Mouse (Mus musculus): ENCODE results near the gene Vmp1.

Vmp1 gene

GRCm38 (mm10) chr11:86629445-86629844 lies 54.2 kb downstream of the Vmp1 start:
- no peak for DNase-seq

GRCm38 (mm10) chr11:86628448-86628847 lies 55.2 kb downstream of the Vmp1 start:
- DNase-seq, result no peak

GRCm38 (mm10) chr11:86627649-86628048 lies 56.0 kb downstream of the Vmp1 start:
- DNase-seq, result no peak

GRCm38 (mm10) chr11:86626714-86627113 lies 56.9 kb downstream of the Vmp1 start:
- no peak for DNase-seq

- DNase-seq, result no peak
These were observed 59.2 kb downstream of the Vmp1 start for GRCm38 (mm10) chr11:86624237-86624941.

- no peak for DNase-seq
These were observed 60.1 kb downstream of the Vmp1 start for GRCm38 (mm10) chr11:86623402-86624010.

- DNase-seq, result no peak
These were observed 61.3 kb downstream of the Vmp1 start for GRCm38 (mm10) chr11:86622191-86622912.

GRCm38 (mm10) chr11:86621139-86621538 lies 62.5 kb downstream of the Vmp1 start:
- peak; percentile 39 to 43 for DNase-seq

GRCm38 (mm10) chr11:86618548-86619335 lies 64.9 kb downstream of the Vmp1 start:
- DNase-seq, result no peak

- DNase-seq, result no peak
These were observed 69.0 kb downstream of the Vmp1 start for GRCm38 (mm10) chr11:86614607-86615006.

GRCm38 (mm10) chr11:86614056-86614530 lies 69.5 kb downstream of the Vmp1 start:
- DNase-seq, result no peak

GRCm38 (mm10) chr11:86611991-86612390 lies 71.6 kb downstream of the Vmp1 start:
- no peak for DNase-seq

- no peak for DNase-seq
These were observed 73.4 kb downstream of the Vmp1 start for GRCm38 (mm10) chr11:86610239-86610638.

GRCm38 (mm10) chr11:86607808-86608350 lies 75.8 kb downstream of the Vmp1 start:
- DNase-seq, result no peak

- DNase-seq, result no peak
These were observed 76.9 kb downstream of the Vmp1 start for GRCm38 (mm10) chr11:86606621-86607339.

GRCm38 (mm10) chr11:86604732-86605520 lies 78.7 kb downstream of the Vmp1 start:
- no peak for DNase-seq

GRCm38 (mm10) chr11:86604289-86604688 lies 79.3 kb downstream of the Vmp1 start:
- no peak for DNase-seq

GRCm38 (mm10) chr11:86603719-86604118 lies 79.9 kb downstream of the Vmp1 start:
- no peak for DNase-seq

- no peak for DNase-seq
These were observed 81.5 kb downstream of the Vmp1 start for GRCm38 (mm10) chr11:86602116-86602515.

GRCm38 (mm10) chr11:86600209-86600557 lies 83.5 kb downstream of the Vmp1 start:
- no peak for DNase-seq

Measured in cerebellum, postnatal 25 days (tissue).